Mouse (Mus musculus): Measurements from ENCODE around the gene Kdm2b. TPM values are rescaled to one million over a fixed set of nuclear protein-coding genes. Genes with fewer than 3 reads are reported as not detected.

Gene Kdm2b
- polyA plus RNA-seq, 1 experiment from 2014 or later = 101 TPM

GRCm38 (mm10) chr5:122894821-122895220, 94.8 kb downstream of the Kdm2b start:
- Histone ChIP-seq H3K4me2 (no peak overlapping the region), H3K9me3 (no peaks in the 10 kb centered on the region), H3K36me3 (no peaks in the 10 kb centered on the region; the same call in 1 of the 2 replicates), H3K4me1 (replicated peaks) (peaks cover 47% of the 10 kb centered on the region), H3K27me3 (no peaks in the 10 kb centered on the region), H3K9ac (no peak overlapping the region), H3K27ac (no peak overlapping the region), H3K4me3 (no peak overlapping the region)
- no peak for ATAC-seq (ENCODE audit: low FRiP score)
- 70% methylated on average over 4 of the region's 4 CpGs for WGBS

- H3K4me1 ChIP-seq (replicated peaks) = peaks cover 48% of the 10 kb centered on the region
- no peak overlapping the region for H3K27ac ChIP-seq
- H3K4me2 ChIP-seq = no peak overlapping the region
- WGBS = 89% methylated on average over 5 of the region's 5 CpGs
- no peaks in the 10 kb centered on the region for H3K27me3 ChIP-seq
- no peaks in the 10 kb centered on the region for H3K9me3 ChIP-seq
- H3K4me3 ChIP-seq = no peak overlapping the region
- no peak overlapping the region for H3K9ac ChIP-seq
- ATAC-seq (ENCODE audit: low FRiP score) = no peak
- no peaks in the 10 kb centered on the region; the same call in 1 of the 2 replicates for H3K36me3 ChIP-seq
These were observed 95.5 kb downstream of the Kdm2b start for GRCm38 (mm10) chr5:122894007-122894637.

- Histone ChIP-seq H3K4me2 (no peak overlapping the region), H3K36me3 (peaks cover 3% of the 10 kb centered on the region; the same call in 1 of the 2 replicates), H3K4me1 (replicated peaks) (peaks cover 48% of the 10 kb centered on the region), H3K9me3 (no peaks in the 10 kb centered on the region), H3K9ac (no peak overlapping the region), H3K27ac (no peak overlapping the region), H3K4me3 (no peak overlapping the region), H3K27me3 (no peaks in the 10 kb centered on the region)
- WGBS = 96% methylated on average over 6 of the region's 6 CpGs
- ATAC-seq (ENCODE audit: low FRiP score) = no peak
These were observed 96.4 kb downstream of the Kdm2b start for GRCm38 (mm10) chr5:122893270-122893669.

DNA sequence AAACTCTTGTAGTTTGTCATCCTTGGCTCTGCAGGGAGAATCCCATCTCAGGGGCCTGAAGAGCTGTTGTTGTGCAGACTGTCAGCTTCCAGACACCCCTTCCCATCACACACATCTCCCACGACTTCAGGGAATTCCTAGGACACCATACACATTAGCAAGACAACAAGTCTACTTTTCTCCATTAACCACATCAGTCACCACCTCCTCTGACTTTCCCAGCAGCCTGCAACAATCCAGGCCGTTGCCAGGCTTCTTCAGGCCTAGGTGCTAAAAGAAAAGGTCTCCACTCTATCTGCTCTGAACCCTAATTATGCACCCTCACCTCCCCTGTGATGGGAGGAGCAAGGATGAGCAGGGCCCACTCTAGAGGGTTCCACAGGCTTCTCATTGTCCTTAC, 99.2 kb downstream of the Kdm2b start:
- Histone ChIP-seq H3K4me2 (no peak overlapping the region), H3K27ac (no peak overlapping the region), H3K27me3 (no peaks in the 10 kb centered on the region), H3K4me3 (no peak overlapping the region), H3K36me3 (peaks cover 6% of the 10 kb centered on the region; the same call in 1 of the 2 replicates), H3K9me3 (no peaks in the 10 kb centered on the region), H3K9ac (no peak overlapping the region), H3K4me1 (replicated peaks) (peaks cover 40% of the 10 kb centered on the region)
- 55% methylated on average over 2 of the region's 2 CpGs for WGBS
- no peak for ATAC-seq (ENCODE audit: low FRiP score)

- peaks cover 6% of the 10 kb centered on the region; the same call in 1 of the 2 replicates for H3K36me3 ChIP-seq
- WGBS = 96% methylated on average over 16 of the region's 16 CpGs
- H3K9ac ChIP-seq = no peak overlapping the region
- no peaks in the 10 kb centered on the region for H3K9me3 ChIP-seq
- no peaks in the 10 kb centered on the region for H3K27me3 ChIP-seq
- ATAC-seq (ENCODE audit: low FRiP score) = no peak
- H3K4me3 ChIP-seq = no peak overlapping the region
- no peak overlapping the region for H3K27ac ChIP-seq
- H3K4me1 ChIP-seq (replicated peaks) = peaks cover 31% of the 10 kb centered on the region
- H3K4me2 ChIP-seq = no peak overlapping the region
These were observed 100.9 kb downstream of the Kdm2b start for GRCm38 (mm10) chr5:122888612-122889214.

- no peaks in the 10 kb centered on the region for H3K9me3 ChIP-seq
- H3K27ac ChIP-seq = no peak overlapping the region; the same call in 1 of the 2 replicates
These were observed 101.6 kb downstream of the Kdm2b start for GRCm38 (mm10) chr5:122887926-122888611.

GRCm38 (mm10) chr5:122887033-122887432, 102.6 kb downstream of the Kdm2b start:
- no peak overlapping the region for H3K9ac ChIP-seq
- H3K27me3 ChIP-seq = no peaks in the 10 kb centered on the region
- no peak overlapping the region for H3K27ac ChIP-seq
- H3K36me3 ChIP-seq = peaks cover 15% of the 10 kb centered on the region
- ATAC-seq (ENCODE audit: low FRiP score) = no peak
- 91% methylated on average over 9 of the region's 9 CpGs for WGBS
- no peak overlapping the region for H3K4me3 ChIP-seq
- H3K9me3 ChIP-seq = no peaks in the 10 kb centered on the region
- peaks cover 31% of the 10 kb centered on the region for H3K4me1 ChIP-seq (replicated peaks)
- H3K4me2 ChIP-seq = no peak overlapping the region

More at GRCm38 (mm10) chr5:122887926-122888611, 101.6 kb downstream of the Kdm2b start:
- no peak for ATAC-seq (ENCODE audit: low FRiP score)
- H3K27me3 ChIP-seq = no peaks in the 10 kb centered on the region
- H3K36me3 ChIP-seq = peaks cover 6% of the 10 kb centered on the region; the same call in 1 of the 2 replicates
- H3K4me3 ChIP-seq = no peak overlapping the region
- H3K4me1 ChIP-seq (replicated peaks) = peaks cover 31% of the 10 kb centered on the region
- 85% methylated on average over 8 of the region's 8 CpGs for WGBS
- H3K9ac ChIP-seq = no peak overlapping the region
- no peak overlapping the region for H3K4me2 ChIP-seq

GRCm38 (mm10) chr5:122884594-122885348, 104.9 kb downstream of the Kdm2b start:
- peaks cover 32% of the 10 kb centered on the region for H3K36me3 ChIP-seq
- ATAC-seq (ENCODE audit: low FRiP score) = no peak
- WGBS = 92% methylated on average over 7 of the region's 7 CpGs
- H3K4me1 ChIP-seq (replicated peaks) = peaks cover 26% of the 10 kb centered on the region
- no peaks in the 10 kb centered on the region for H3K9me3 ChIP-seq
- H3K27ac ChIP-seq = no peak overlapping the region
- no peaks in the 10 kb centered on the region for H3K27me3 ChIP-seq
- no peak overlapping the region for H3K4me3 ChIP-seq
- no peak overlapping the region for H3K9ac ChIP-seq
- no peak overlapping the region for H3K4me2 ChIP-seq

DNA sequence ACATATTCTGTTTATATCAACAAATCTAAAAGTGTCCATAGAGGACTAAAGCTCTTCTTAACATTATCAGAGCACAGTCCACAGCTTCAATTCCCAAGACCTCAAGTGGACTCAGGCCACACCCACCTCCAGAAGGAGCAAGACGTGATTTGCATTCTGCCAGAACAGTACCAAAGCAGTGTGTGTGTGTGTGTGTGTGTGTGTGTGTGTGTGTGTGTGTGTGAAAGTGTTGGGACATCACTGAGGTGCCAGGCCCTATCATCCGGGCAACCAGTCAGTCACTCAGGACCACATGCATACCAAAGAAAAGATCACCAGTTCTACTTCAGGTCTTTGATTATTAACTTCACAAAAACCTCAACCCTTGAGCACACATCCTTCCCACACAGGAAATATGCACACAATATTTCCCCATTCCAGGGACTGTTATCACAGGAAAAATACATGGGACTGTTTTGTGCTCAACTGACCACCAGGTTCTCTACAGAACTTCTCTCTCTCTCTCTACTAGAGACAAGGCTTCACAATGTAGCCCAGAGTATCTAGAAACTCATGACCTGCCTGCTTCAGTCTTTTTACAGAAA, 105.9 kb downstream of the Kdm2b start:
- no peak for ATAC-seq (ENCODE audit: low FRiP score)
- Histone ChIP-seq H3K27me3 (no peaks in the 10 kb centered on the region), H3K4me2 (no peak overlapping the region), H3K27ac (no peak overlapping the region), H3K9ac (no peak overlapping the region), H3K4me1 (replicated peaks) (peaks cover 21% of the 10 kb centered on the region), H3K9me3 (no peaks in the 10 kb centered on the region), H3K4me3 (no peak overlapping the region), H3K36me3 (peaks cover 42% of the 10 kb centered on the region)
- 63% methylated on average over 2 of the region's 2 CpGs for WGBS

- no peak overlapping the region for H3K4me3 ChIP-seq
- no peaks in the 10 kb centered on the region for H3K9me3 ChIP-seq
- peaks cover 44% of the 10 kb centered on the region for H3K36me3 ChIP-seq
- 90% methylated on average over 9 of the region's 9 CpGs for WGBS
- no peak for ATAC-seq (ENCODE audit: low FRiP score)
- H3K4me2 ChIP-seq = no peak overlapping the region
- peaks cover 16% of the 10 kb centered on the region for H3K4me1 ChIP-seq (replicated peaks)
- no peaks in the 10 kb centered on the region for H3K27me3 ChIP-seq
- H3K9ac ChIP-seq = no peak overlapping the region
- no peak overlapping the region for H3K27ac ChIP-seq
These were observed 106.4 kb downstream of the Kdm2b start for GRCm38 (mm10) chr5:122883237-122883636.

DNA sequence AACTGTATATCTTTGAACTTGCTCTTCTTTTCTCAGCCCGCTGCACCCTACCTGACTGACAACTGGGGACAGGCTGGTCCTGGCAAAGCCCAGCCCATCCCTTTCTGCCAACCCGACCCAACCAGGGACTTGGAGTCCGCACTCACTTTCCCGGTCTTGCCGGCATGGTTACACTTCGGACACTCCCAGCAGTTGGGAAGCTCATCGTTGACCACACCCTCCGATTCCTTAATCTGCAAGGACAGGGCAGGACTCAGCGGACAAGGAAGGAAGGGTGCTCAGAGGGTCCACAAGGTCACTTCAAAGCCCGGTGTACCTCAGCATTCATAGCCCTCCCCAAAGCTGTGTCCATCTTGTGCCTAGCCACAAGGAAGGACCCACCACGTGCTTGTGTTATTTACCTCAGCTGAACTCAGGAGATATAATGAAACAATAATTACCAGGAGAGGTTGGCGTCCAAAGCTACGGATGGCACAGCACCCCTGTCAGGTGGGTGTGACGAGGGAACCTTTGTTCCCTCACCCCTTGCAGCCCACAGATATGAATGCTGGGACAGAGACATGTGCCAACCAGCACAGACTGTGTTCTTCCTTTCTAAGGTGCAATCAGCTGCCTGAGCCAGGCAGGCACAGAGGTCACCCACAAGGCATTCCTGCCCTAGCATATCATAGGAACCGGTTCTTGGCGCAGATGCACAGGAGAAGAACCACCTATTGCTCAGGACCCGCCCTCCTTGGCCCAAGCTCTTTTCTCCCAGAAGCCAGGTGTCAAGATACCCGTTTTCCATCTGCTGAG, 107.2 kb downstream of the Kdm2b start:
- Histone ChIP-seq H3K27me3 (no peaks in the 10 kb centered on the region), H3K9me3 (no peaks in the 10 kb centered on the region), H3K4me1 (replicated peaks) (peaks cover 9% of the 10 kb centered on the region; the same call in 1 of the 2 replicates), H3K36me3 (peaks cover 49% of the 10 kb centered on the region), H3K27ac (no peak overlapping the region), H3K4me3 (no peak overlapping the region), H3K4me2 (no peak overlapping the region), H3K9ac (no peak overlapping the region)
- no peak for ATAC-seq (ENCODE audit: low FRiP score)
- WGBS = 94% methylated on average over 18 of the region's 18 CpGs

Data from hindbrain, embryonic 13.5 days (tissue).